Mouse (Mus musculus): ENCODE results near the gene Gata2. TPM values are rescaled to one million over a fixed set of nuclear protein-coding genes. Genes with fewer than 3 reads are reported as not detected.

Gata2 gene
- total RNA-seq, 2 experiments from 2014 or later = 15.2 to 16.8 TPM

GRCm38 (mm10) chr6:88196054-88196732, 2.5 kb downstream of the Gata2 start:
- no peak for DNase-seq

GRCm38 (mm10) chr6:88196733-88197312, 3.1 kb downstream of the Gata2 start:
- no peak for DNase-seq

- peak; percentile 58 for DNase-seq
Measured at GRCm38 (mm10) chr6:88197313-88198069, 3.8 kb downstream of the Gata2 start.

GRCm38 (mm10) chr6:88198070-88198940, 4.6 kb downstream of the Gata2 start:
- DNase-seq = peak; percentile 90

- no peak for DNase-seq
Measured at GRCm38 (mm10) chr6:88199001-88199717, 5.5 kb downstream of the Gata2 start.

GRCm38 (mm10) chr6:88199718-88200692, 6.3 kb downstream of the Gata2 start:
- DNase-seq = peak; percentile 23

GRCm38 (mm10) chr6:88200693-88201609, 7.3 kb downstream of the Gata2 start:
- DNase-seq = no peak

- no peak for DNase-seq
Measured at GRCm38 (mm10) chr6:88201926-88202700, 8.4 kb downstream of the Gata2 start.

GRCm38 (mm10) chr6:88202921-88203690, 9.4 kb downstream of the Gata2 start:
- DNase-seq = peak; percentile 56

GRCm38 (mm10) chr6:88203791-88204405, 10.2 kb downstream of the Gata2 start:
- DNase-seq = no peak

- peak; percentile 55 for DNase-seq
Measured at GRCm38 (mm10) chr6:88204531-88205385, 11.1 kb downstream of the Gata2 start.

GRCm38 (mm10) chr6:88205386-88205700, 11.7 kb downstream of the Gata2 start:
- DNase-seq = no peak

- DNase-seq = peak; percentile 45
Measured at GRCm38 (mm10) chr6:88205937-88206336, 12.2 kb downstream of the Gata2 start.

GRCm38 (mm10) chr6:88206566-88206965, 12.9 kb downstream of the Gata2 start:
- DNase-seq = no peak

- DNase-seq = no peak
Measured at GRCm38 (mm10) chr6:88207403-88208033, 13.8 kb downstream of the Gata2 start.

GRCm38 (mm10) chr6:88208321-88208720, 14.6 kb downstream of the Gata2 start:
- DNase-seq = no peak

Data from heart, postnatal 4 days (tissue).